Mouse (Mus musculus) embryonic facial prominence, embryonic 13.5 days (tissue): ENCODE data around the gene Ddx23. TPM values are rescaled to one million over a fixed set of nuclear protein-coding genes. Genes with fewer than 3 reads are reported as not detected.

Source experiments
- ATAC-seq: fragments of 200-750 bp; cut with Nextera tagmentation; 2 replicates; pipeline ENCODE4 v1.8.0; 2017; ENCODE audit warnings: low read depth; ENCODE audit not compliant: insufficient number of reproducible peaks, insufficient read depth, low FRiP score, low TSS enrichment
- H3K27ac ChIP-seq: fragments of 300-500 bp; sonication (generic); 2 replicates; pipeline ENCODE4 v1.5.1; 2015; ENCODE audit warnings: moderate library complexity, mild to moderate bottlenecking, inconsistent platforms
- H3K27me3 ChIP-seq: fragments of 300-500 bp; sonication (generic); 2 replicates; pipeline ENCODE4 v1.6.1; 2015; ENCODE audit warnings: mild to moderate bottlenecking, inconsistent platforms
- H3K36me3 ChIP-seq: fragments of 300-500 bp; sonication (generic); 2 replicates; pipeline ENCODE4 v1.6.1; 2015; ENCODE audit warnings: mild to moderate bottlenecking, inconsistent platforms
- H3K4me1 ChIP-seq: fragments of 300-500 bp; sonication (generic); 2 replicates; pipeline ENCODE4 v1.6.1; 2015; ENCODE audit warnings: inconsistent platforms
- H3K4me2 ChIP-seq: fragments of 300-500 bp; sonication (generic); 2 replicates; pipeline ENCODE4 v1.6.1; 2015; ENCODE audit warnings: moderate library complexity, mild to moderate bottlenecking, inconsistent platforms
- H3K4me3 ChIP-seq: fragments of 300-500 bp; sonication (generic); 2 replicates; pipeline ENCODE4 v1.5.1; 2015; ENCODE audit warnings: mild to moderate bottlenecking, inconsistent platforms
- H3K9ac ChIP-seq: fragments of 300-500 bp; sonication (generic); 2 replicates; pipeline ENCODE4 v1.6.1; 2015; ENCODE audit warnings: mild to moderate bottlenecking, inconsistent platforms
- H3K9me3 ChIP-seq: fragments of 300-500 bp; sonication (generic); 2 replicates; pipeline ENCODE4 v1.6.1; 2016; ENCODE audit warnings: inconsistent platforms
- WGBS: fragments of 180-500 bp; shearing (Covaris S2); methylation state at CpG from one replicate; pipeline ENCODE4 v1.1.7; 2015; ENCODE audit warnings: mixed read lengths; 5-methylcytosine and 5-hydroxymethylcytosine counted together
- polyA plus RNA-seq: library from polyadenylated mRNA; unstranded; fragments of >200 nt; fragmentation: Nextera tagmentation; extraction: Ambion mirVana; gene quantifications from 2 replicates; pipeline ENCODE4 v1.2.1, GENCODE M21; 2015

Ddx23 gene
- polyA plus RNA-seq, 1 experiment from 2014 or later = 34.5 TPM

GRCm38 (mm10) chr15:98602191-98602881 lies 60.4 kb downstream of the Ddx23 start:
- 44% methylated on average over 13 of the region's 13 CpGs for WGBS
- Histone ChIP-seq H3K27ac (peak overlapping the region; percentile 73), H3K36me3 (peaks cover 83% of the 10 kb centered on the region), H3K9ac (peak overlapping the region; percentile 67), H3K4me2 (peak overlapping the region; percentile 52), H3K9me3 (no peaks in the 10 kb centered on the region), H3K4me1 (peaks cover 40% of the 10 kb centered on the region), H3K4me3 (peak overlapping the region; percentile 27), H3K27me3 (no peaks in the 10 kb centered on the region)
- ATAC-seq = no peak

- Histone ChIP-seq H3K4me2 (peak overlapping the region; percentile 52), H3K27me3 (no peaks in the 10 kb centered on the region), H3K9me3 (no peaks in the 10 kb centered on the region), H3K27ac (no peak overlapping the region; the same call in 1 of the 2 replicates), H3K4me3 (peak overlapping the region; percentile 27), H3K36me3 (peaks cover 86% of the 10 kb centered on the region), H3K4me1 (peaks cover 35% of the 10 kb centered on the region), H3K9ac (peak overlapping the region; percentile 67)
- 69% methylated on average over 7 of the region's 7 CpGs for WGBS
- no peak for ATAC-seq
These were observed 60.9 kb downstream of the Ddx23 start for GRCm38 (mm10) chr15:98601832-98602190.

GRCm38 (mm10) chr15:98600036-98600709 lies 62.5 kb downstream of the Ddx23 start:
- H3K9me3 ChIP-seq = no peaks in the 10 kb centered on the region
- H3K27me3 ChIP-seq = no peaks in the 10 kb centered on the region
- peaks cover 32% of the 10 kb centered on the region for H3K4me1 ChIP-seq
- no peak for ATAC-seq
- H3K27ac ChIP-seq = no peak overlapping the region
- H3K36me3 ChIP-seq = peaks cover 90% of the 10 kb centered on the region
- 85% methylated on average over 12 of the region's 12 CpGs for WGBS
- no peak overlapping the region for H3K9ac ChIP-seq
- no peak overlapping the region for H3K4me3 ChIP-seq
- no peak overlapping the region for H3K4me2 ChIP-seq

GRCm38 (mm10) chr15:98596609-98597008 lies 66.1 kb downstream of the Ddx23 start:
- no peak overlapping the region for H3K4me2 ChIP-seq
- H3K4me3 ChIP-seq = no peak overlapping the region
- peaks cover 6% of the 10 kb centered on the region; the same call in 1 of the 2 replicates for H3K4me1 ChIP-seq
- no peak overlapping the region for H3K27ac ChIP-seq
- no peaks in the 10 kb centered on the region for H3K27me3 ChIP-seq
- no peaks in the 10 kb centered on the region for H3K9me3 ChIP-seq
- peaks cover 98% of the 10 kb centered on the region for H3K36me3 ChIP-seq
- WGBS = 95% methylated on average over 14 of the region's 14 CpGs
- ATAC-seq = no peak
- no peak overlapping the region for H3K9ac ChIP-seq

Other genes with a start within 250 kb of the Ddx23 start
- not detected in 2 replicates for gene Olfr282, start 231.7 kb downstream of the Ddx23 start, polyA plus RNA-seq
- 0.22 TPM in 1 of 2 replicates, not detected in the other for gene Olfr281, start 210.3 kb downstream of the Ddx23 start, polyA plus RNA-seq
- not detected in 2 replicates for gene OR5BS1P, start 193.0 kb downstream of the Ddx23 start, polyA plus RNA-seq
- gene Lalba, start 180.2 kb downstream of the Ddx23 start, polyA plus RNA-seq = not detected in 2 replicates
- not detected in 2 replicates for gene Olfr279, start 170.5 kb downstream of the Ddx23 start, polyA plus RNA-seq
- 139 and 142 TPM in 2 replicates for gene Kansl2, start 128.6 kb downstream of the Ddx23 start, polyA plus RNA-seq
- gene Ccnt1, start 92.0 kb downstream of the Ddx23 start, polyA plus RNA-seq = 63.1 and 66.2 TPM in 2 replicates
- not detected in 2 replicates for gene 4930415O20Rik, start 91.9 kb downstream of the Ddx23 start, polyA plus RNA-seq
- 11.7 and 19.5 TPM in 2 replicates for gene Adcy6, start 52.8 kb downstream of the Ddx23 start, polyA plus RNA-seq
- 55.6 and 55.7 TPM in 2 replicates for gene Cacnb3, start 32.1 kb downstream of the Ddx23 start, polyA plus RNA-seq
- 0.50 and 0.59 TPM in 2 replicates for gene Rnd1, start 14.6 kb upstream of the Ddx23 start, polyA plus RNA-seq
- gene Ccdc65, start 45.3 kb upstream of the Ddx23 start, polyA plus RNA-seq = 0.94 and 1.3 TPM in 2 replicates
- 40.9 and 48.3 TPM in 2 replicates for gene Fkbp11, start 65.3 kb upstream of the Ddx23 start, polyA plus RNA-seq
- gene Arf3, start 100.3 kb upstream of the Ddx23 start, polyA plus RNA-seq = 44.1 and 44.6 TPM in 2 replicates
- 4.9 and 5.3 TPM in 2 replicates for gene Wnt10b, start 115.3 kb upstream of the Ddx23 start, polyA plus RNA-seq
- not detected in 2 replicates for gene Wnt1, start 127.0 kb upstream of the Ddx23 start, polyA plus RNA-seq
- 0.07 TPM in 1 of 2 replicates, not detected in the other for gene Ddn, start 146.6 kb upstream of the Ddx23 start, polyA plus RNA-seq
- gene Prkag1, start 168.6 kb upstream of the Ddx23 start, polyA plus RNA-seq = 90.4 and 92.5 TPM in 2 replicates
- gene Kmt2d, start 208.3 kb upstream of the Ddx23 start, polyA plus RNA-seq = 14.4 and 15.2 TPM in 2 replicates
- 22.9 and 23.4 TPM in 2 replicates for gene Rhebl1, start 231.6 kb upstream of the Ddx23 start, polyA plus RNA-seq
- 0.52 and 0.54 TPM in 2 replicates for gene Dhh, start 235.6 kb upstream of the Ddx23 start, polyA plus RNA-seq